Mouse (Mus musculus) kidney, postnatal 0 days (tissue): ENCODE measurements around the gene Hmgcll1. TPM values are rescaled to one million over a fixed set of nuclear protein-coding genes. Genes with fewer than 3 reads are reported as not detected.

Source experiments
- ATAC-seq: fragments of 200-750 bp; cut with Nextera tagmentation; replicated peaks from 2 replicates; pipeline ENCODE4 v1.8.0; 2017; ENCODE audit warnings: low read depth, moderate number of reproducible peaks, moderate TSS enrichment, moderate library complexity; ENCODE audit not compliant: low FRiP score
- DNase-seq: peaks from one replicate; pipeline ENCODE4 v3.0.0-alpha.2; 2016; ENCODE audit warnings: low spot score
- H3K27ac ChIP-seq: fragments of 300-500 bp; sonication (generic); 2 replicates; pipeline ENCODE4 v1.5.1; 2014; ENCODE audit warnings: mild to moderate bottlenecking
- H3K27me3 ChIP-seq: fragments of 300-500 bp; sonication (generic); 2 replicates; pipeline ENCODE4 v1.6.1; 2014; ENCODE audit warnings: low read length, mixed read lengths; ENCODE audit not compliant: insufficient read depth
- H3K36me3 ChIP-seq: fragments of 300-500 bp; sonication (generic); 2 replicates; pipeline ENCODE4 v1.6.1; 2014; ENCODE audit warnings: low read length, mixed read lengths; ENCODE audit not compliant: insufficient read depth
- H3K4me1 ChIP-seq: fragments of 300-500 bp; sonication (generic); replicated peaks from 2 replicates; pipeline ENCODE4 v1.6.1; 2014; ENCODE audit warnings: antibody characterized with exemption, low read length, mixed read lengths; ENCODE audit not compliant: insufficient read depth
- H3K4me2 ChIP-seq: fragments of 300-500 bp; sonication (generic); 2 replicates; pipeline ENCODE4 v1.6.1; 2014; ENCODE audit warnings: mild to moderate bottlenecking, low read length, moderate library complexity, mixed read lengths
- H3K4me3 ChIP-seq: fragments of 300-500 bp; sonication (generic); replicated peaks from 2 replicates; pipeline ENCODE4 v1.5.1; 2014; ENCODE audit warnings: low read depth, low read length
- H3K9ac ChIP-seq: fragments of 300-500 bp; sonication (generic); 2 replicates; pipeline ENCODE4 v1.6.1; 2014; ENCODE audit warnings: low read depth, low read length
- H3K9me3 ChIP-seq: fragments of 300-500 bp; sonication (generic); replicated peaks from 2 replicates; pipeline ENCODE4 v1.6.1; 2016; ENCODE audit warnings: low read length, inconsistent platforms, mixed read lengths
- CTCF ChIP-seq: IDR thresholded peaks from 2 replicates; pipeline ENCODE4 v1.5.1; 2016; ENCODE audit warnings: antibody characterized with exemption, low read depth, mild to moderate bottlenecking, moderate library complexity
- WGBS: fragments of 180-500 bp; shearing (Covaris S2); extraction: QIAGEN DNeasy Blood & Tissue Kit; methylation state at CpG from one replicate; pipeline ENCODE4 v1.1.7; 2014; 5-methylcytosine and 5-hydroxymethylcytosine counted together
- polyA plus RNA-seq: library from polyadenylated mRNA; unstranded; fragments of >200 nt; fragmentation: Nextera tagmentation; extraction: Ambion mirVana; gene quantifications from 2 replicates; pipeline ENCODE4 v1.2.1, GENCODE M21; 2015

The Hmgcll1 gene
- polyA plus RNA-seq, 1 experiment from 2014 or later = 2.1 TPM

DNA sequence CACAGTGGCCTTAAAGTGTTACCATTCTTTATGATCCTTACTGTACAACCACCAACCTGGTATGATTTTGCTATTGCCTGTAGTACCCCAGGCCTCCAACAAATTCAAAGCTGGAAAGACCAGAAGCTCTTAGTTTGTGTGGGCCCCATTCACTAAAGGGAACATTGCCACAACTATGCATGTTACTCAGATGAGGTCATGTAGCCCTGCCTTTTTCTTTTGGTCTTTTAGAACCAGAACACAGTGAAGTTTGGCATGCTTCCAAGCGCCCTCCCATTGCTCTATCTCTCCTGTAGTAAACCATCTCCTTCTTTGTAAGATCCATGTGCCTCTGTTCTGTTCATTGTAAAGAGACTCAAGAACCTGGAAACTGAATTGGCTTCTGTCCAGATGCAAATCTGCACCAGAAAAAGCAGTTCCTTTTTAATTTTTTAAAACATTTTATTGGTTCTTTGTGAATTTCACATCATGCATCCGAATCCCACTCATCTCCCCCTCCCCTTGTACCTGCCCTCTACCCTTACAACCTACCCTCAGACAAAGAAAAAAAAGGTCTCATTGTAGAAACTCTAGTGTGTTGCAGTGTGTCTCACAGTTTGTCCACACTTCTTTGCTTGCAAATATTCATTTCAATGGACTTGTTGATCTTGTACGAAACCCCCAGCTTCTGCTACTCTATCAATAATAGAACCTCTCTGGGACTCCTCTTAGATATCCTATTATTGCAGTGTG lies 123.9 kb downstream of the Hmgcll1 start:
- ATAC-seq = no peak
- Histone ChIP-seq H3K9me3 (no peaks in the 10 kb centered on the region), H3K27me3 (no peaks in the 10 kb centered on the region), H3K27ac (no peak overlapping the region), H3K36me3 (no peaks in the 10 kb centered on the region), H3K9ac (no peak overlapping the region), H3K4me3 (no peak overlapping the region), H3K4me2 (no peak overlapping the region), H3K4me1 (no peaks in the 10 kb centered on the region)
- peak; percentile 5 for DNase-seq
- TF ChIP-seq CTCF = no peak
- WGBS = 83% methylated on average over 3 of the region's 3 CpGs

DNA sequence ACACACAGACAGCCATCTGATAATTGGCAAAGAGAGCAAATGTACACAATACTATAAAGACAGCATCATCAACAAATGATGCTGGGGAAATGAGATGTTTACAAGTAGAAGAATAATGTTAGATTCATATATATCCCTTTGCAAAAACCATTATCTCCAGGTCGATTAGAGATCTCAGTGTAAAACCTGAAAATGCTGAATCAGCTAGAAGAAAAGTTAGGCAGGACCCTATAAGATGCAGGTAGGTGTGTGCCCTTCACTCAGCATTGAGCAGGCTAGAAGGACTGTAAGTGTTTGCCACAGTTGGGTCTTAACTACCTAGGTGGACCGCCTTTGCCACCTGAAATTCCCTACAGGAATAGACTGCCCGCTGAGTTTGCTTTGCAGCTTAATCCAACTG lies 130.9 kb downstream of the Hmgcll1 start:
- ATAC-seq (no peak), DNase-seq (no peak)
- H3K9me3 ChIP-seq = no peaks in the 10 kb centered on the region
- H3K4me3 ChIP-seq = no peak overlapping the region
- H3K27ac ChIP-seq = no peak overlapping the region
- no peak overlapping the region for H3K9ac ChIP-seq
- WGBS = 69% methylated on average over 3 of the region's 3 CpGs
- no peaks in the 10 kb centered on the region for H3K27me3 ChIP-seq
- no peak overlapping the region for H3K4me2 ChIP-seq
- no peak for TF ChIP-seq CTCF
- H3K4me1 ChIP-seq = no peaks in the 10 kb centered on the region
- no peaks in the 10 kb centered on the region for H3K36me3 ChIP-seq

DNA sequence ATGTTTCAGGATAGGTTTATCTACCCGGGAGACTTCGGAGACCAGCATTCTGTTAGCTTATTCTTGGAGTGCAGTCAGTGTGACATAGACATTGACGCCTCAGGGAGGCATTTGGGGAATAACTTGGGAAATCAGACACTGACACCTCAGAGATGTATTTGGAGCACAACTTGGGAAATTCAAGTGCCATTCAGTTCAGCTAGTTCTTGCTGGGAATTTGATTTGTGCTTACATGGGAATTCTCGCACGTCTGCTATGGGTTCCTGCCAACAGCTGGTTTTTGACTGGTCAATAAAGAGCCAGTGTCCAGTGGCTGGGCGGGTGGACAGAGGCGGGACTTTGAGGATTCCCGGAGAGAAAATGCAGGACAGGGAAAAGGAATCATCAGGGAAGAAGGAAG lies 147.8 kb downstream of the Hmgcll1 start:
- no peak overlapping the region for H3K4me2 ChIP-seq
- H3K9me3 ChIP-seq = no peaks in the 10 kb centered on the region
- H3K27me3 ChIP-seq = no peaks in the 10 kb centered on the region
- DNase-seq = no peak
- TF ChIP-seq CTCF = no peak
- 59% methylated on average over 8 of the region's 8 CpGs for WGBS
- no peak overlapping the region for H3K9ac ChIP-seq
- H3K36me3 ChIP-seq = no peaks in the 10 kb centered on the region
- no peak for ATAC-seq
- H3K4me1 ChIP-seq = no peaks in the 10 kb centered on the region
- no peak overlapping the region for H3K27ac ChIP-seq
- H3K4me3 ChIP-seq = no peak overlapping the region

DNA sequence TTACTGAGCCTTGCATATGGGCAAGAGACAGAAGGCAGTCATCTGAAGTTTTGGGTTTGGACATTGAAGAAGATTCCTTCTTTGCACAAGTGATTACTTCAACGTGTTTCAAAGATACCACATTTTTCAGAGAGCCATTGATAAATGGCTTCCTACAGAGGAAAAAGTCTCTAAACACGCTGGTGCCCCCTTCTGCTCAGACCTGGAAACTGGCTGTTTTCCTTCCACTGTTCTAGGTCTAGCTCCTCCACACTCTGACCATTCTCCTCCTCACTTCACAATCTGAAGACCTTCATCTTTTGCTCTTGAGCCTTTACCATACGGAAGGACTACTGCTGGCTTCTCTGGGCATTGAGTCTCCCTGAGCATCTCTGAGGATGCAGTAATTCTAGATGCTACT lies 153.7 kb downstream of the Hmgcll1 start:
- ATAC-seq = no peak
- H3K4me2 ChIP-seq = no peak overlapping the region
- H3K36me3 ChIP-seq = no peaks in the 10 kb centered on the region
- H3K4me3 ChIP-seq = no peak overlapping the region
- WGBS = 42% methylated on average over 3 of the region's 3 CpGs
- H3K9ac ChIP-seq = no peak overlapping the region
- no peaks in the 10 kb centered on the region for H3K4me1 ChIP-seq
- peak; percentile 36; the same call in 1 of the 2 replicates for TF ChIP-seq CTCF
- no peaks in the 10 kb centered on the region for H3K27me3 ChIP-seq
- H3K9me3 ChIP-seq = no peaks in the 10 kb centered on the region
- H3K27ac ChIP-seq = no peak overlapping the region
- DNase-seq = peak; percentile 10

DNA sequence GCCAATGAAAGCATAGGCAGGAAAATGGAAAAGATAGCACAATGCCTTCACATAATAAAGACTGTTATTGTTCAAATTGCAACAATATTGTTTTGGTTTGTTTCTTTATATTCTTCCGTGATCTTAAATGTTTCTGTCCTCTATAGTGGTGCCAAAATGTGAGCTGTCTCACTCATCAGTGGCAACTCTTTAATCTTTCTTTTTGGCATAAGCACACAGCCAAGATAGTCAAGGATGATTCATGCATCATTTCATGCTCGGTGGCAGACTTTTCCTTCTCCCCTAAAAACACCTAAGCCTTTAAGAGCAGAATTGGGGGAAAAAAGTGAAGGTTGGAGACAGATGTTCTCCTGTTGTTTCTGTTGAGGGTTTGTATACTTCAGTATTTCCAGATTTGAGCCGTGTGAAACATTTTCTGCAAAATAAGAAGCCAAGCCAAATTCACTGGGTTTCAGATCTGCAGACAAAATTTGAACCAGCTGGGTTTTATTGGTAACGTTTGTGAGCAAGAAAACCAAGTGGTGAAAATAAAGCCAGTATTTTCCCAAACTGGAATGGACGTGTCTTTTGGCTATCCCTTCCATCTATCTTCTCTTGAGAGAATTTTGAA lies 158.1 kb downstream of the Hmgcll1 start:
- Histone ChIP-seq H3K4me3 (no peak overlapping the region), H3K4me2 (no peak overlapping the region), H3K27me3 (no peaks in the 10 kb centered on the region), H3K36me3 (no peaks in the 10 kb centered on the region), H3K4me1 (no peaks in the 10 kb centered on the region), H3K27ac (no peak overlapping the region), H3K9ac (no peak overlapping the region), H3K9me3 (no peaks in the 10 kb centered on the region)
- 77% methylated on average over 5 of the region's 5 CpGs for WGBS
- ATAC-seq (no peak), DNase-seq (no peak)
- no peak for TF ChIP-seq CTCF

DNA sequence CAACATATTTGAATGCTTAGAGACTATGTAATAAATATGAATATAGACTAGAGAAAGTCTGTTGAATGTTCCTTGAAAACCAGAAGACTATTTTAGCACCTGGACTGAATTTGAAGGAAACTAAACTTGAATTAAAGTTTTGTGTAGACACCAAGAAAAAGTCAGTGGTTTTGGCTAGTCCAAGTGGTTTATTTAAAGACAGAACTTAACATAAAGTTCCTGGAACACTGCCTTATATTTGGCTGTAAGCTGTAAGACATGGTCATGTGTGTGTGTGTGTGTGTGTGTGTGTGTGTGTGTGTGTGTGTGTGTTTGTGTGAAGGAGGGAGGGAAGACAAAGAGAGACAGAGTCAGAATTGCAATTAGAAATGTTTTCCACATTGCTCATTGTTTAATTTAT lies 164.6 kb downstream of the Hmgcll1 start:
- Histone ChIP-seq H3K9me3 (no peaks in the 10 kb centered on the region), H3K27me3 (no peaks in the 10 kb centered on the region), H3K4me1 (no peaks in the 10 kb centered on the region), H3K4me3 (no peak overlapping the region), H3K9ac (no peak overlapping the region), H3K27ac (no peak overlapping the region), H3K4me2 (no peak overlapping the region), H3K36me3 (no peaks in the 10 kb centered on the region)
- TF ChIP-seq CTCF = no peak
- no peak for DNase-seq
- no peak for ATAC-seq

Other genes starting within 250 kb of the Hmgcll1 start
- gene Bmp5, start 239.5 kb upstream of the Hmgcll1 start, polyA plus RNA-seq = 0.38 and 0.39 TPM in 2 replicates
- gene Gfral, start 198.8 kb downstream of the Hmgcll1 start, polyA plus RNA-seq = not detected in 2 replicates